Mouse (Mus musculus) myocyte (in vitro differentiated cells): ENCODE data around the gene Zfp37.

Experiments used
- CEBPB ChIP-seq: IDR thresholded peaks from 2 replicates; pipeline ENCODE4 v1.6.1; 2011; ENCODE audit warnings: mild to moderate bottlenecking, moderate library complexity; ENCODE audit not compliant: poor library complexity, insufficient read depth, severe bottlenecking
- E2F4 ChIP-seq: IDR thresholded peaks from one replicate; pipeline ENCODE4 v1.6.1; 2011; ENCODE audit warnings: mild to moderate bottlenecking, control low read depth, moderate library complexity; ENCODE audit not compliant: insufficient read depth
- MAX ChIP-seq: IDR thresholded peaks from one replicate; pipeline ENCODE4 v1.6.1; 2011; ENCODE audit warnings: low read depth, mild to moderate bottlenecking, control low read depth
- MYOD1 ChIP-seq, 3 experiments: IDR thresholded peaks; one replicate each; pipeline ENCODE4 v1.6.1; 2011; ENCODE audit warnings: control low read depth in 2 of 3, low read depth in 2 of 3, mild to moderate bottlenecking in 2 of 3, moderate library complexity in 1 of 3; ENCODE audit not compliant: insufficient read length in 2 of 3, control insufficient read depth in 1 of 3
- MYOG ChIP-seq, 3 experiments: IDR thresholded peaks; one replicate each; pipeline ENCODE4 v1.6.1; 2011; ENCODE audit warnings: control low read depth in 2 of 3, low read depth in 2 of 3, mild to moderate bottlenecking in 2 of 3; ENCODE audit not compliant: insufficient read length in 2 of 3, control insufficient read depth in 1 of 3, insufficient read depth in 1 of 3
- POLR2A ChIP-seq: IDR thresholded peaks from one replicate; pipeline ENCODE4 v1.6.1; 2011; ENCODE audit warnings: low read depth, mild to moderate bottlenecking, control low read depth, moderate library complexity; ENCODE audit not compliant: insufficient read length
- POLR2AphosphoS2 ChIP-seq: IDR thresholded peaks from one replicate; pipeline ENCODE4 v1.6.1; 2011; ENCODE audit warnings: low read depth, control low read depth; ENCODE audit not compliant: insufficient read length
- SRF ChIP-seq: IDR thresholded peaks from one replicate; pipeline ENCODE4 v1.6.1; 2011; ENCODE audit warnings: low read depth; ENCODE audit not compliant: control insufficient read depth, insufficient read length
- TCF12 ChIP-seq: IDR thresholded peaks from one replicate; pipeline ENCODE4 v1.6.1; 2011; ENCODE audit warnings: mild to moderate bottlenecking, control low read depth; ENCODE audit not compliant: poor library complexity, insufficient read depth, severe bottlenecking
- TCF3 ChIP-seq: IDR thresholded peaks from one replicate; pipeline ENCODE4 v1.6.1; 2011; ENCODE audit warnings: low read depth, control low read depth; ENCODE audit not compliant: insufficient read length
- USF1 ChIP-seq: IDR thresholded peaks from one replicate; pipeline ENCODE4 v1.6.1; 2011; ENCODE audit warnings: low read depth, mild to moderate bottlenecking, control low read depth, moderate library complexity

DNA sequence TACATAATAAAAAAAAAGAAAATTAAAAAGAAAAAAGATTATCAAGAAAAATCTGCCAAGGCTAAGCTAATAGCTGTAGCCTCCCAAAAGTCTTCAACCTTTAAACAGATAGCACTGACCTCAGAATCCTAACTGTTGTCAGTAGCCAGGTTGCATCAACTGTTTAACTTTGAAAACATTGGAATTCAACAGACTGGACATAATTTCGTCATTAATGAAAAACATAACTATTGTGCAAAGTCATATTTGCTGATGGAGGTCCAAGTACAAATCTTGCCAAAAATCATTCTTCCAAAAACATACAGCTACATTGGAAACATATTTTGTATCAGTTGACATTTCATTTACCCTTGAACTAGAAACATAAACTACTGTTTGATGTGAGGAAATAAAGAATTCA is 72.4 kb downstream of the Zfp37 start:
- TF ChIP-seq CEBPB (no peak), MAX (no peak), POLR2A (no peak), USF1 (no peak), POLR2AphosphoS2 (no peak), TCF12 (no peak), E2F4 (no peak), MYOD1 (IDR thresholded peaks at IDR 0.05; ENCODE audit: control insufficient read depth in 1 of 3, insufficient read length in 2 of 3, low read depth in 2 of 3) (no peak), SRF (no peak), MYOG (IDR thresholded peaks at IDR 0.05; ENCODE audit: control insufficient read depth in 1 of 3, insufficient read depth in 1 of 3, insufficient read length in 2 of 3, low read depth in 2 of 3) (no peak), TCF3 (no peak)
